Mouse (Mus musculus) left cerebral cortex, postnatal 14 days (tissue): ENCODE results near the gene Snx19. TPM values are rescaled to one million over a fixed set of nuclear protein-coding genes. Genes with fewer than 3 reads are reported as not detected.

Experiments used
- DNase-seq, 2 experiments: peaks; one replicate each; pipeline ENCODE4 v3.0.0; 2021 to 2022; ENCODE audit warnings: low spot score in 2 of 2, mixed read lengths in 1 of 2
- intact Hi-C: fragments of 180-260 bp; cut with DNase I; formaldehyde crosslinking; loops from one replicate; pipeline ENCODE4 v1.15.1; 2025
- long read RNA-seq, 2 experiments: library from polyadenylated mRNA; stranded (forward); transcript quantifications; one replicate each; pipeline ENCODE4 v2.0.0; 2021
- total RNA-seq, 2 experiments: library from RNA; stranded (reverse); gene quantifications; 2 replicates each; pipeline ENCODE4 v1.2.3; 2021

Snx19 gene
- total RNA-seq = 10 to 100 TPM; 38.4 to 38.5 TPM
- long read RNA-seq, experiment 1, full-length matches to known transcripts = 11 of 22 reads
- long read RNA-seq, experiment 1, partial matches to known transcripts = 3 of 22 reads
- long read RNA-seq, experiment 1, other reads (novel, unspliced or antisense) = 8 of 22 reads
- long read RNA-seq, experiment 2, full-length matches to known transcripts = 6 of 18 reads
- long read RNA-seq, experiment 2, partial matches to known transcripts = 4 of 18 reads
- long read RNA-seq, experiment 2, other reads (novel, unspliced or antisense) = 8 of 18 reads

DNA sequence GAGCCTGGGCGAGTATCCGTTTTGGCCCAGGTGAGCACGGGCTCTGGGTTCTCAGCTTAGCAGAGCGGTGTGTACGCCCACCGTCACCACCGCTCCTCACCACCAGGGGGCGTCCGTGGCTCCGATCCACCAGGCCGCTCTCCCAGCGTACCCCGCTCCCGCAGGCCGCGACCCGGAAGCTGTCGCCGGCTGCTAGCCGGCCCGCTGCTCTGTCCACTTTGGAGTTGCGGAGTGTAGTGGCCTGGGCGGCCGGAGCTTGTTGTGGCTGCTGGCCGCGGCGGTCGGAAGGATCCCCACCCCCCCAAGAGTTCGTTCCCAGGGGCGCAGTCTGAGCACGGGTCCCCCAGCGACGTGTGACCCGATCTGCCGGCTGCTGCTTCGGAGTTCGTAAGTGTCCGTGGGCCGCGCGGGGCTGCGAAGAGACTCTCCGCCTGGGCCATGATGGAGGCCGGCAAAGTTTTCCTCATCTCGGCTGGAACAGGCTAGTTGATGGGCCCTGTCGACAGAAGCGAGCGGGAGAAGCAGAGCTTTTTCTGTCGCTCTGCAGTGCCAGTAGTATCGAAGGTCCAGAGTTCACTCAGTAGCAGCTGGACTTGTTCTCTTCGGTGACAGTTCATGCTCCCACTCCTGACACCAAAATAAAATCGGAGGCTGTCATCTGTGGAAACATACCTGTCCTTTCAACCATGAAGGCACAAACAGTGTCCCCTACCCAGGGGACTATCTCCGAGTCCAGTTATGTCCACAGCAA lies at the start of gene Snx19:
Gene Snx19, plus strand, starts transcription at position 227 of the 751 bp plus-strand sequence.
- DNase-seq = peak; percentile 90 to 95
- intact Hi-C loops = no loop called here

DNA sequence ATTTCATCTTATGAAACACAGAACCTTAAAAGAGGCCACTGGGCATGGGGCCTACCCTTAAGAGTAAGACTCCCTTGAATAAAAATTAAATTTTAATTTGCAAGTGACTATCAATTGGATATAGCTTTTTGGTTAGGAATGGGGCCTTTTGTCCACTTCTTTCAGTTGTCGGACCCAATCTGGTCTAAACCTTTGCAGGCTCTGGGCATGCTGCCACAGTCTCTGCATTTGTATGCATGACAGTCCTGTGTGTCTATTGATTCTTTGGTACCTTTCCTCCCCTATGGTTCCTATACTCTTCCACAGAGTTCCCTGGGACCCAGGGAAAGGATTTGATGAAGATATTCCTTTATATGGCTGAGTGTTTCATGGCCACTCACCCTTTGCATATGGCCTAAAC lies 26.1 kb upstream of the Snx19 start:
- DNase-seq = no peak
- intact Hi-C loops = no loop called here

DNA sequence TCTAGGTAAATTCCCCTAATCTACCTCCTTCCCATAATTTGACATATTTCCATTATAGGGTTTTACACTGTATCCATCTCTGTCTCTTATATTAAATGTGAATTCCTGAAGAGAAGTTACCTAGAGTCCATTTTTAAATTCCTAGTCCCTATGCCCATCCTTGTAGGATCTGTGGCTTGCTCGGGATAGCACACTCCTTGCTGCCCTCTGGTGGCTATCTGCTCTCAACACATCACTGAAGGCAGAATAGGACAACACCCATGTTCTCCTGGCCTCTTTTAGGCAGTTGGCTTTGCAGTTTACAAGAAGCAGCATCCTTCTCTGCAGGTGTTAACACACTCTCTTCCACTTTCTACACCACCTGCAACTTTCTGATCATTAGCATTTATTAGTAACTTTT lies 4.0 kb upstream of the Snx19 start:
- DNase-seq = peak; percentile 71 to 74
- intact Hi-C loops = loop anchor here (2.0 kb wide), 1 partner anchor 762 kb away; no protein-coding TSS in a partner anchor

DNA sequence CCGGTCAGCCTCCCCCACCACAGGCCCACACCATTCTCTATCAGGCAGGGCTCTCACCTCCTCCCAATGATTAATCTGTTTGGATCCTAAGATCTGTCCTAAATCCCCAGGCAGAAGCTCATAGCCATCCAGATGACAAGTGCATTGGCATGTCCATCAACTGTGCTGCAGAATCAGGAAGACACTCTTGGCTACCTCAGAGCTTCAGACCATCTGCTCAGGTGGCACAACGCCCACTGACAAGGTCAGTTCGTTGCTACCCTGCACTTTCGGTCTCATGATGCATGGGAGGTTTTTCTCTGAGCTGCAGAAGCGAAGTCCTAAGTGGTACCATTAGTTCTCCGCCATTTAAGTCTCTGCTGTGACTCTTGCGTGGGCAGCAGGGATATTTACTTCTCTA lies 1.7 kb upstream of the Snx19 start:
- intact Hi-C loops = no loop called here
- DNase-seq = no peak

DNA sequence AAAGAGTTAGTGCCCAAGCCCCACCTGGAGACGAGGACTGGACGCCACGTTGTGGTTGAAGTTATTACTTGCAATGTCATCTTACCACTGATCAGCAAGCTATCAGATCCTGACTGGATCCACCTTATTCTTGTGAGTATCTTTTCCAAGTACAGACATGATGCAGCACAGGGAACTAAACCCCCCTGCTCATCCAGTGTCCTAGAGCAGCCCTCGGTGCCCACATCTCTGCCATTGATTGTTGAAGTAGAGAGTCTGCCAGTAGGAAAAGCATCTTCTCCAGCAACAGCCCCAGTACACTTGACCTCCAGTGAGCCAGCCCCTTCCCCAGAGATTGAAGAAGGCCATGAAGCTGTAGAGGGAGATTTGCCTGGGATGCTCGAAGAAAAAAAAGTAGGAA lies 1.3 kb downstream of the Snx19 start:
- intact Hi-C loops = no loop called here
- DNase-seq = no peak

DNA sequence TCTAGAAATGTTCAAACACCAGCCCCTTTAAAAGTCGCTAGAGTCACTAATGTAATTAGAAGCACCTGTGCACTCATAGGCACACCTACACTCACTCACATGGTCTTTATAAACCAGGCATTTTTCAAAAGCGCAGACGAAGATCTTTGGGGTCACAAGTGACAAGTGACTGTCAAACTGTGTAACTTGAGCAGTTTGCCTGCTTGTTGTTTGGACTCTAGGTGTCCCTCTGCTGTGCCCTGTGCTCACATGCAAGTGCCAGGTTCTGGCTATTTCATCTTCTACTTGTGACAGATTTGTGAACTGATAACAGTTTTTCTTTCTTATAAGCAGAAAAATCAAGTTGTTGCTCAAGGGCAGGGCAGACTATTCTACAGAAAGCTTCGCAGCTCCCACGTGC lies 3.5 kb downstream of the Snx19 start:
- no peak for DNase-seq
- intact Hi-C loops = no loop called here

DNA sequence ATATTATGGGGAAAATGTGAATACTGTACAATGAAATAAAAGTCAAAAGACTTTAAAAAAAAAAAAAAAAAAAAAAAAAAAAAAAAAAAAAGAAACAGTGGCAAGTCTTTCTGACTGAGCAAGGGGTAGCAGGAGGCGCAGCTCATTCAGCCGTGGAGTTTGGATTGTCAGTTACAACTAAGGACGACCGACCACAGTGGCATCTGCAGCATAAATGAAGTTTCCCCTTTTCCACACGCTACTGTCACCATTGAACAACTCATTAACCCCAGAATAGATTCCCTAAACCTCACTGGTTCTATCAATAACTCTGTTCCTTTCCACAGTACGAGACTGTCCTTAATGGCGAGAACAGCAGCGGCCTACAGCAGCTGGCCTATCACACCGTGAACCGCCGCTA lies 5.0 kb downstream of the Snx19 start:
- intact Hi-C loops = no loop called here
- DNase-seq = no peak

DNA sequence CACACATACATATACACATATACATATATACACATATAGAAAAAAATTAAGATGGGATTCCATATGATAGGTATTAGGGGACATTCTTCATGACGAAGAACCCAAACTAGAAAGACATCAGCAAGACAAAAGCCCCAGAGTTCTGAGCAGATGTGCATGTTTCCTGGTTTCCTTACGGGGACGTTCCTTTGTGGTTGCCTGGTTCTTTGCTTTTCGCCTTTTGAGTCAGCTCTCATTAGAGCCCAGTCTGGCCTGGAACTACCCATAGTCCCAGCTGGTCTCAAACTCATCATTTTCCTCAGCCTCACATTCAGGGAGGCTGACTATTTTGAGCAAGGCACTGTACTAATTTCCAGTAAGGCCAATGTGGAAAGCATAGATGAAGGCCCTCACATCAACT lies 7.0 kb downstream of the Snx19 start:
- DNase-seq = no peak
- intact Hi-C loops = no loop called here

DNA sequence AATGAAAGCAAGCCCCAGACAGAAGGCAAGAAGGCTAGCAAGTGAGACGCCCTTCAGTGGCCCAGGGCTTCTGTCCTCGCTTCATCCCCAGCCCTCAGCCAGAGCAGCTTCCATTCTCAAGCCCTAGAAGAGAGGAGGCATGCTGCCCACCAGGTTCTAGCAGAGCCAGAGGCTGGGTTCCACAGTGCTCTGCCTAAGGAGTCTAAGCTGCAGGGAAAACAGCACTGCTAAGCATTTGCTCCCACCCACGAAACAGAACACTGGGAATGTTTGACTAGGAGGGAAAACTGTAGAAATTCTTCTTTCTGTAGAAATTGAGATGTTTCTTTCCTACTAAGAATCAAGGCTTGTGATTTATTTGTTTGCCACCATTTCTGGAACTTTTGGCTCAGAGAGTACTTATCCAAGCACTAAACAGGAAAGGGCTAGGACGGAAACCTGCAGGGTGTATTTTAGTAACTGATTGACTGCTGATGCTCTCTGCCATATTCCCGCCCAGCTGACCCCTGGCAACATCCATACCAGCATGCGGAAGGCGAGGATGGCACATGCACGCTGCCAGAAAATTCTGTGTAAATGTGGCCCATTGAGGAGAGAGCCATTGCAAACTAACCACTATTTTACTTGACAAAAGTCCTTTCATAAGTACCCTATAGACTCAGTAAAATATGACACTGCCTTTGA lies 9.1 kb downstream of the Snx19 start:
- DNase-seq = no peak
- intact Hi-C loops = no loop called here

DNA sequence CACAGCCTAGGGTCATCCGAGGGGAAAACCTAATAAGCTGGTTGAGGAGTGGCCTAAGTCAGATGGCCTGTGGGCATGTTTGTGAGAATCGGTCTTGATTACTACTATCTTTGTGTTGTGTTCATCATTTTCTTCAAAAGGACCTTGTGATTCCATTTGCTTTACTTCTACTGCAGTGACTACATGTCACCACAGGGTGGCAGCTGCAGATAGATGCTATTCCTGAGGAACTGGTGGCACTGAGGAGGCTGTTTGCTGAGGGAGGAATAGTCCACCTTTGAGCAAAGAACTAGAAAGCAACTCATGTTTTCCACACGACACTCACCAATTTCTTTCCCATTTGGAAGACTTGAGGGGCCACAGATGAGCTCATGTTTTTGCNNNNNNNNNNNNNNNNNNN lies 11.6 kb downstream of the Snx19 start:
- DNase-seq = peak; percentile 65 to 70
- intact Hi-C loops = no loop called here

DNA sequence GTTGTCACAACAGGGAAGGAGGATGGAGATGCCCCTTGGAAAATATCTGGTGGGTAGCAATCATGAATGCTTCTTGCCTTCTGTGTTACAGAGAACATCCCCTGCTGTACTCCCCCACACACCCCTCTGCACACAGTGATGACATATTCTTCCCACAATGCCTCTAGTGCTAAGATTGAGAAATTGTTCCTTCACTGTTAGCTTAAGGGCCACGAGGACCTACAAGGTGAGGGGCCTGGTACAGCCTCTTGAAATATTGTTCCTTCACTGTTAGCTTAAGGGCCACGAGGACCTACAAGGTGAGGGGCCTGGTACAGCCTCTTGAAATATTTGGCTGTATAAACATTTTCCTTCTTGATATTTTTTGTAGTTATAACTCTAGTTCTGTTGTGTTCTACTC lies 14.9 kb downstream of the Snx19 start:
- intact Hi-C loops = no loop called here
- DNase-seq = no peak

DNA sequence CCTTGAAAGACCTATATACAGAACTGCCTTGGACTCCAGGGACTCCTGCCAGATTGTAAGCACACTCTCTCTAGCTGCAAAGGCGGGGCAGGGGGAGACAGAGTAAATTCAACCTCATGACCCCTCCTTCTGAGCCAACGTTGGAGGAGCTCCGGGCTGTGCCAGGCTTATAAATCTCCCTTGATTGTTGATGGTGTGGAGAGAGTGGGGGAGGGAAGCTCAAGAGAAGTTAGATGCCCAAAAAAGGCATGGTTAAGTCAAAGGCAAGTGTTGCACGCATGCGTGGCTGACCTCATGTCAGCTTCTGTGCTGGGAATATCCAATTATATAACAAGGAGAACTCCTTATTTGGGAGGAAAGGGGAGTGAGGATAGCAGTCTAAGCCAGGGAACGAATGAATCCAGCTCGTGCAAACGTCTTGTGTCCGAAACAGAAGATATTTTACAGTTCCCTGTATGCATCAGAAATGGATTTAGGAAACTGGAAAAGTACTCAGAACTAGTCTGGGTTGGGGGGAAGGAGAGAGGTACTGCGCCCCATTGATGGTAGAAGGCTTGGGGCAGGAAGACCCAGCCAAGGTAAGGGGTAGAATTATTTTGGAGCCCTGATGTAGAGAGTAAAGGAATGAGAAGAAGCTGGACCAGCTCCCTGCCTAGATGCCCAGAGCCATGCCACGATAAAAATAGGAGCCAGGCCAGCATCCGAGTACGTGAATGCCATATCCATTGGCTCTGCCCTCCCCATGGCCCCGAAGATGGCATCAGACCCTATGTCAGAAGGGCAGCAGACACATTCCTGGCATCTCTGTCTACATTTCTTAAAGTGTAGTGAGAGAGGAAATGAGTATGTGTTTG lies 18.6 kb downstream of the Snx19 start:
- DNase-seq = no peak
- intact Hi-C loops = loop anchor here (5.0 kb wide), 1 partner anchor 637 kb away; no protein-coding TSS in a partner anchor

DNA sequence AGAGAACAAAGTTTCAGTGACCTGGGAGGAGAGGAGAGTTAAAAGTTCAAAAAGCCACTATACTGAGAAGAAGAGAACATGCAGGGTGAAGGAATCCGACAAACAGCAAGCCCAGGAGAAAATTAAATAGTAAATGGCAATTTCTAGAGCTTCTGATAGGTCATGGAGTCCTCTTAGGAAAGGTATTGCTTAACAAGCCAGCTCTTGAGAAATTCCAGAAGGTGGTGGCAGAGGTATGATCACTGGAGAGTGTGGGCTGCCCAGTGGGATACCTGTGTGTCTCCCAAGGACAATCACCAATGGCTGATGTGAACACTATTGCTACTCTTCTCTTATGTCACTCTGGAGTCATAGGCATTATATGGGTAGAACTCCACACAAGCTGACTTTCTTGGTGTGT lies 19.2 kb downstream of the Snx19 start:
- DNase-seq = no peak
- intact Hi-C loops = loop anchor here (5.0 kb wide), 1 partner anchor 636 kb away; no protein-coding TSS in a partner anchor

DNA sequence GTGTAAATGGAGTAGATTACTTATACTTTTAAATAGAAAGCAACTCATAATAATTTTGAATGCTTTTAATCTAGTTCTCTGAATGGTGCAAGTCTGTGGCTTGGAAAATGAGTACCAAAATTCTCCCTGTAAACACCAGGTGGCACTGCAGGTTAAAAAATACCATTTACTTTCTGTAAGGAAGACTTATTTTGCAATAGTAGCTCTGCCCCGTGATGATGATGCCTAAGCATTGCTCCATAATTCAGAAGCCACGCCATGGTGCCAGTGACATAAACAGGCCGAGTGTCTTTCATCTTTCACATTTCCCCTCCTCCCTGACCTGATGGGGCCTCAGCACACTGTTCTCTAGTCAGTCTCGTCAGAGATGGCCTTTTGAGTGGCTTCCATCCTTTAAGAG lies 21.6 kb downstream of the Snx19 start:
- intact Hi-C loops = loop anchor here (2.0 to 5.0 kb wide), 2 partner anchors 492 to 634 kb away; no protein-coding TSS in a partner anchor
- peak; percentile 69 to 77 for DNase-seq

DNA sequence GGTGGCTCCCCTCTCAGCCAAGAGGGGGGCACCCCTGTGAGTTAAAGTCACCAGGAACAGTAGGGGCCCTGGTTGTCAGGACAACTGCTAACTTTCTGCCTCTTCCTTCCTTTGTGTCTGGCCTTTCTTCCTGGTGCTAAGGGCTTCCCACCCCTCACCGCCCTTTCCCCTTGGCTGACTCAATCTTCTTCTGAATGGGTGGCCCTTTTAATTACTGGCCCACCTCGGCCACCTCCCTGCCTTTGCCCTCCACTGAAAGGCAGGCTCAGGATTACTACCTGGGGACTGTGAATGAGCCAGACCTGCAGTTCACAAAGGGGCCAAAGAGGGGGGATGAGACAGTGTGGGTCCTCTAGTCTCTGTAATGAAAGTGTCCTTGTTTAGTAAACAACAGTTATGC lies 23.0 kb downstream of the Snx19 start:
- intact Hi-C loops = loop anchor here (2.0 to 5.0 kb wide), 2 partner anchors 491 to 632 kb away; no protein-coding TSS in a partner anchor
- DNase-seq = no peak

DNA sequence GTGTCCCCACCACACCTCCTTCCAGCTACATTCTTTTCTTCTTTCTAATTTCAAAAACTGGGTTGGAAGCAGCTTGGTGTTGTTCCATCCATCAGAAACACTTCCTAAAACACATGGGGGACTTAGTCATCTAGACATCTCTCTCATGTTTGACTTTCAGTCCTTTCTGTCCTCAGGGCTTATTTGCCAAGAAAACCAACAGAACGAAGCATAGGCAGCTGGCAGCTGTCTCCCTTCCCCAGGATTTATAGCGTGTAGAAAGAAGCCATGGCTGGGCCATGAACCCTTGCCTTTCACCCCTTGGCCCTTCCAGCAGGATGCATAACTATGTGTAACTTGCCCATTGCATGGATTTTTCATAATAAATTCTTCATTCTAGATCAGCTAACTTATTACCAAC lies 23.9 kb downstream of the Snx19 start:
- DNase-seq = no peak
- intact Hi-C loops = no loop called here

DNA sequence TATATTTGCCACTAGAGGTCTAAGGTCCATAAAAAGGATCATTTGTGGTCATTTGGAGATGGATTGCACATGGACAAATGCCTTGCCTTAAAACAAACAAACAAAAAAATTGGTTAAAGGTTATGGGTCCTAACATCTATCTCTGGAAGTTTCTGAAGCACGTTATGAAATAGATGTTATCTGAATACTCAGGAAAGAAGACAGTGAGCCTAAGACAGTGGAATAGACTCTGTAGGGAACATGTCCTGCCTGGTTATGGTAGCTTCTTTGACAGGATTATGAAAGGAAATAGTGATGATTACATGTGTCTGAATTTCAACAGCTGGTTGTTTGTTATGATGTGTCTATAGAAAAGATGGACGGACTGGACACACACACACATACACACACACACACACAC lies 27.6 kb downstream of the Snx19 start:
- intact Hi-C loops = no loop called here
- no peak for DNase-seq

DNA sequence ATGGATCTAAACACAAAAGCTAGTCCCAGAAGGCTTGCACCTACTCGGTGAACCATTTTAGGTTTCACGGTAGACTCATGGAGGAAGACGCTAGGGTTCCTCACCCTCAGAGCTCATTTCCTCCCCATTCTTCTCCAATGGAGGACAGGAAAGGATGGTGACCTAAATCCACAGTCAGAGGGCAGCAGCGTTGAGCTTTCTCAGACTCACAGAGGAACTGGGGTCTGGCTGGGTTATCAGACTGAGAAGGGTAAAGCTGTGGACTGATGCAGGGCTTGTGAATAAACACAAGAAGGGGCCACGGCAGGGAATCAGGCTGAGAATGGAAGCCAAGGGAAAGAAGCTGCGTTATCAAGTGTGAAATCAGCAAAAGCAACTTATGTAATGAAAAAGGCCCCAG lies 29.3 kb downstream of the Snx19 start:
- intact Hi-C loops = no loop called here

DNA sequence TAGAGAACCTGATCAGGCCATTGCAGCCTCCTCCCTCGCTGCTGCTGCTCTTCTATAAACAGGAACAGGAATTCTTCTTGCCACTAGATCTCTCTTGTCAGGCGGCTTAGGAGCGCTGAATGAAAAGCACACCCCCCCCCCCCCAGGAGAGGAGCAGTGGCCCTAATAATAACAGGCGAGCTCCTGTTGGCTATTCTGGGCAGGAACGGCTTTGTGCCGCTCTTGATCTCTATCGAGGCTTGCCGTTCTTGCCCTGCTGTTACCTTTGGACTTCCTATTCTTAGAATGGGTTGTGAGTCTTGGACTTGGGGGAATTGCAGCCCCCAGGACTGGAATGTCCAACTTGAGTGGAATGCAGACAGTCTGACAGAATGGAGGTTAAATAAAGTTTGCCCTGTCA lies 33.6 kb downstream of the Snx19 start:
- no peak for DNase-seq
- intact Hi-C loops = no loop called here

More for the DNA sequence above, 29.3 kb downstream of the Snx19 start:
- DNase-seq = no peak
